Mouse (Mus musculus) CH12.LX (cell line): Measurements from ENCODE around the gene Them7.

ENCODE experiments used
- CHD1 ChIP-seq: IDR thresholded peaks from 2 replicates; pipeline ENCODE4 v1.6.1; 2012; ENCODE audit warnings: low read depth, low read length, improper control_type of control experiment, inconsistent platforms
- CHD2 ChIP-seq: IDR thresholded peaks from 2 replicates; pipeline ENCODE4 v1.6.1; 2011; ENCODE audit warnings: low read length, improper control_type of control experiment
- CTCF ChIP-seq, 2 experiments: IDR thresholded peaks in 1 of 2; conservative IDR thresholded peaks in 1 of 2; 2 replicates each; pipeline ENCODE4 v1.5.1; 2011 to 2012; ENCODE audit warnings: low read depth in 2 of 2, low read length in 2 of 2, improper control_type of control experiment in 1 of 2, inconsistent platforms in 1 of 2, mild to moderate bottlenecking in 1 of 2, moderate library complexity in 1 of 2
- E2F4 ChIP-seq: IDR thresholded peaks from 2 replicates; pipeline ENCODE4 v1.6.1; 2011; ENCODE audit warnings: low read depth, low read length, improper control_type of control experiment; ENCODE audit not compliant: insufficient replicate concordance
- KAT2A ChIP-seq: IDR thresholded peaks from 2 replicates; pipeline ENCODE4 v1.6.1; 2012; ENCODE audit warnings: low read length, improper control_type of control experiment, inconsistent platforms; ENCODE audit not compliant: insufficient replicate concordance
- POLR2A ChIP-seq: IDR thresholded peaks from 2 replicates; pipeline ENCODE4 v1.6.1; 2011; ENCODE audit warnings: low read depth, mild to moderate bottlenecking, improper control_type of control experiment, low read length
- ZMIZ1 ChIP-seq: IDR thresholded peaks from 2 replicates; pipeline ENCODE4 v1.6.1; 2012; ENCODE audit warnings: low read depth, mild to moderate bottlenecking, inconsistent platforms, low read length, improper control_type of control experiment

DNA sequence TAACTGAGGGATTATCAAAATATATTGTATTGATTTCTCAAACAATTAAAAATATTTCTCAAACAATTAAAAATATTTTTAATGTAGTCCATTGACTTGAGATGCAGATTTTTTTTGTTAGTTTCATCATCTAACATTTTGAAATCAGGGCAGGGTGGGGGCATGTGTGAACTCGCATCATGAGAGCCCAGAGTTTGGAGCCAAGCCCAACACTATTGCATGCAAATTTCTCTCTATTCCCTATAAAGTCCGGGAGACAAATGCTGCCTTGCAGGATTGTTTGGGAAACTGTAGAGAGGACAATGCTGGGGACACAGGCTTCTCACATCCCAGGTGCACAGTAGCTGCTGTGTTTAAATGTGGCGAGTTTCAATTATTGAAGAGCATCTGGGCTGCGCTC, 151.6 kb downstream of the Them7 start:
- TF ChIP-seq CTCF (conservative IDR thresholded peaks at IDR 0.05 in 1 of 2, IDR thresholded peaks at IDR 0.05 in 1 of 2; ENCODE audit: low read depth in 2 of 2, low read length in 2 of 2) (no peak), KAT2A (no peak), CHD1 (no peak), CHD2 (no peak), POLR2A (no peak), E2F4 (no peak), ZMIZ1 (no peak)
